Mouse (Mus musculus) intestine, embryonic 16.5 days (tissue): ENCODE results near the gene 0610009B22Rik. TPM values are rescaled to one million over a fixed set of nuclear protein-coding genes. Genes with fewer than 3 reads are reported as not detected.
"Not testable (repeated sequence)": the region's sequence is repeated elsewhere in the genome, so short reads cannot be mapped to it uniquely, and the experiment has no call there.

ENCODE experiments used
- ATAC-seq: fragments of 200-750 bp; cut with Nextera tagmentation; 2 replicates; pipeline ENCODE4 v1.8.0; 2017; ENCODE audit warnings: moderate TSS enrichment, moderate library complexity
- H3K27ac ChIP-seq: fragments of 300-500 bp; sonication (generic); 2 replicates; pipeline ENCODE4 v1.5.1; 2014; ENCODE audit warnings: mild to moderate bottlenecking, low read length
- H3K27me3 ChIP-seq: fragments of 300-500 bp; sonication (generic); replicated peaks from 2 replicates; pipeline ENCODE4 v1.6.1; 2014; ENCODE audit warnings: low read length, control low read depth, mixed read lengths; ENCODE audit not compliant: control insufficient read depth, insufficient read depth
- H3K36me3 ChIP-seq: fragments of 300-500 bp; sonication (generic); 2 replicates; pipeline ENCODE4 v1.6.1; 2014; ENCODE audit warnings: low read length, control low read depth; ENCODE audit not compliant: control insufficient read depth, insufficient read depth
- H3K4me1 ChIP-seq: fragments of 300-500 bp; sonication (generic); 2 replicates; pipeline ENCODE4 v1.6.1; 2014; ENCODE audit warnings: low read length, control low read depth, mixed read lengths; ENCODE audit not compliant: control insufficient read depth, insufficient read depth
- H3K4me2 ChIP-seq: fragments of 300-500 bp; sonication (generic); 2 replicates; pipeline ENCODE4 v1.6.1; 2014; ENCODE audit warnings: low read depth, low read length, control low read depth
- H3K4me3 ChIP-seq: fragments of 300-500 bp; sonication (generic); 2 replicates; pipeline ENCODE4 v1.5.1; 2014; ENCODE audit warnings: mild to moderate bottlenecking, low read length
- H3K9ac ChIP-seq: fragments of 300-500 bp; sonication (generic); 2 replicates; pipeline ENCODE4 v1.6.1; 2014; ENCODE audit warnings: low read depth, low read length
- H3K9me3 ChIP-seq: fragments of 300-500 bp; sonication (generic); 2 replicates; pipeline ENCODE4 v1.6.1; 2016; ENCODE audit warnings: low read length, control low read depth; ENCODE audit not compliant: control insufficient read depth
- WGBS: fragments of 180-500 bp; shearing (Covaris S2); extraction: QIAGEN DNeasy Blood & Tissue Kit; methylation state at CpG from one replicate; pipeline ENCODE4 v1.1.7; 2014; 5-methylcytosine and 5-hydroxymethylcytosine counted together
- polyA plus RNA-seq: library from polyadenylated mRNA; unstranded; fragments of >200 nt; fragmentation: Nextera tagmentation; extraction: Ambion mirVana; gene quantifications from 2 replicates; pipeline ENCODE4 v1.2.1, GENCODE M21; 2015

0610009B22Rik gene
- polyA plus RNA-seq, 1 experiment from 2014 or later, result 103 TPM

DNA sequence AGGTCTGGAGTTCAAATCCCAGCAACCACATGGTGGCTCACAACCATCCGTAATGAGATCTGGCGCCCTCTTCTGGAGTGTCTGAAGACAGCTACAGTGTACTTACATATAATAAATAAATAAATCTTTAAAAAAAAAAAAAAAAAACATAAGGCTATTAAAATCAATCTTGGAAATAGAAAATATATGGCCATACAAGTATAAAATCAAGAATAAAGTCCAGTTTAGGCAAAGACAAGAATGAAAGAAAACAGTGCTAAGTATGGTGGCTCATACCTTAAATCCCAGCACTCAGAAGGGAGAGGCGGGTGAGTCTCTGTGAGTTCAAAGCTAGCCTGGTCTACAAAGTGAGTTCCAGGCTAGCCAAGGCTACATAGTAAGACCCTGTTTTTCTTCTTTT lies 1.9 kb upstream of the 0610009B22Rik start:
- not testable (repeated sequence) for H3K4me3 ChIP-seq, ATAC-seq
- WGBS, result 95% methylated on average over 1 of the region's 3 CpGs

DNA sequence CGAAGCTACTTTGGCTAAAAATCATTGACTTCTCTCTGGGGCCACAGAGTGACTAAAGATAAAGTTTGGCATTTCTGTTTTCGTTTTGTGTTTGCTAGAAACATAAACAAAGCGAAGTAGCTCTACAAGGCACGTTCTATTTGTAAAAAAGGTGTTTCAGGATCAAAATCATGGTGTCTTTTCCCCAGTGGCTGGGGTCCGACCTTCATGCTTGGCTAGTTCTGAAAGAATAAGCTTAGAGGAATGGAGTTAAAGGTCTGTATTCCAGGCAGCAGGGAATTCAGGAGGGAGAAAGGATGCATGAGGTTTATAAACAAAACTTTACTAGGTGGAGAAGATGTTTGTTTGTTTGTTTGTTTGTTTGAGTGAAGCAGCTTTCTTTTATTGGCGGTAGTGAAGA lies 669 bp upstream of the 0610009B22Rik start:
- 23% methylated on average over 6 of the region's 6 CpGs for WGBS
- peaks cover 3% of the 10 kb centered on the region; the same call in 1 of the 2 replicates for H3K36me3 ChIP-seq
- peaks cover 5% of the 10 kb centered on the region for H3K4me1 ChIP-seq
- H3K4me3 ChIP-seq, result peak overlapping the region; percentile 79
- peak overlapping the region; percentile 64 for H3K4me2 ChIP-seq
- peak overlapping the region; percentile 55 for H3K9ac ChIP-seq
- ATAC-seq, result no peak
- H3K9me3 ChIP-seq, result no peaks in the 10 kb centered on the region
- H3K27ac ChIP-seq, result peak overlapping the region; percentile 100
- no peaks in the 10 kb centered on the region for H3K27me3 ChIP-seq

More for the DNA sequence above, 1.9 kb upstream of the 0610009B22Rik start:
- not testable (repeated sequence) for H3K9me3 ChIP-seq, H3K27me3 ChIP-seq, H3K36me3 ChIP-seq, H3K4me1 ChIP-seq, H3K27ac ChIP-seq, H3K9ac ChIP-seq, H3K4me2 ChIP-seq

DNA sequence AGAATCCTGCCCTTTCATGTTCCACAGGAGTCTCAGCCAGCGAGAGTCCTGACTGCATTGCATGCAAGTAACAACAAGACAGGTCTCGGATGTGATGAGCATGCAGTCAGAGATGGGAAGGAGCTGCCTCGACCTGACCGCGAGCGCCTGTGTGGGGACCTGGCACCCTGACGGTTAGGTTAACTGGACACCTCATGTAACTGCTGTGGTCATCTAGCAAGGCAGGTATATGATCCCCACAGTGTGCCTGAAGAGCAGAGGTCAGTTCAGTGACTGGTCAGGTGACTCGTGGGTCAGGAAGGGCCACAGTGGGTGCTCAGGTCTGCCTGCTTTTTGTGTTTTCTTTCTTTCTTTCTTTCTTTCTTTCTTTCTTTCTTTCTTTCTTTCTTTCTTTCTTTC lies 6.7 kb downstream of the 0610009B22Rik start:
- Histone ChIP-seq H3K4me2 (no peak overlapping the region), H3K27me3 (no peaks in the 10 kb centered on the region), H3K36me3 (peaks cover 3% of the 10 kb centered on the region; the same call in 1 of the 2 replicates), H3K9me3 (no peaks in the 10 kb centered on the region), H3K4me3 (no peak overlapping the region), H3K4me1 (peaks cover 3% of the 10 kb centered on the region; the same call in 1 of the 2 replicates), H3K27ac (no peak overlapping the region), H3K9ac (no peak overlapping the region)
- 45% methylated on average over 8 of the region's 8 CpGs for WGBS
- no peak for ATAC-seq

DNA sequence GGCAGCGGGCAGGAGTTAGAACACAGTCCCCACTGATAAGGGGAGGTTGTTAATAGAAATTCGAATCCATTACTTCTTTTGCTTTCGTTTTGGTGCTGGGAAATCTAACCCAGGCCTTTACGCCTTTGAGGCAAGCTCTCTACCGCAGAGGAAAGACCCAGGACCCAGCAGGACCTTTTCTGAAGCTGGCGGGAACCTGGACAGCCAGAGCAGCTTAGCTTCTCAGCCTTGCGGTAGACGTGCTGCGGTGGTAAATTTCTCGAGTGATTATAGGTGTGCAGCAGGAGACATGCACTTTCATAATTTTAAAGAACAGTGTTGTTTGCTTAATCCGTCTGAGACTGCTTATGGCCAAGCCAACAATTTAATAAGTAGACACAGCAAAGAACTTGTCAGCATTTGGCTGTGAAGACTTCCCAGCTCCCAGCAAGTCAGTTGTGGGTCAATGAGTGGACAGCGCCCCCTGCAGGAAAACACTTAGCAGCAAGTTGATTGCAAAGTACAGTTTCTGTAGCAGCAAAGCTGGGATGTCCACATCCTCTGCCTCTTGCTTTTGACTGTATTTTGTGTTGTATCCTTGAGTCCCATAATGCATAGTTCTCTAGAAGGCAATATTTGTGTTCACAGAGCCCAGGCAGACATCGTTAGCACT lies 7.2 kb downstream of the 0610009B22Rik start:
- WGBS, result 38% methylated on average over 13 of the region's 13 CpGs
- H3K27ac ChIP-seq, result no peak overlapping the region
- no peaks in the 10 kb centered on the region for H3K27me3 ChIP-seq
- H3K9me3 ChIP-seq, result no peaks in the 10 kb centered on the region
- peaks cover 3% of the 10 kb centered on the region; the same call in 1 of the 2 replicates for H3K36me3 ChIP-seq
- 0 out of 2 replicates have a peak overlapping the region, but pooled peaks have one; percentile 20 for H3K4me2 ChIP-seq
- peak; percentile 62 for ATAC-seq
- H3K4me1 ChIP-seq, result peaks cover 3% of the 10 kb centered on the region; the same call in 1 of the 2 replicates
- H3K4me3 ChIP-seq, result 0 out of 2 replicates have a peak overlapping the region, but pooled peaks have one; percentile 5
- peak overlapping the region; percentile 45; the same call in 1 of the 2 replicates for H3K9ac ChIP-seq

DNA sequence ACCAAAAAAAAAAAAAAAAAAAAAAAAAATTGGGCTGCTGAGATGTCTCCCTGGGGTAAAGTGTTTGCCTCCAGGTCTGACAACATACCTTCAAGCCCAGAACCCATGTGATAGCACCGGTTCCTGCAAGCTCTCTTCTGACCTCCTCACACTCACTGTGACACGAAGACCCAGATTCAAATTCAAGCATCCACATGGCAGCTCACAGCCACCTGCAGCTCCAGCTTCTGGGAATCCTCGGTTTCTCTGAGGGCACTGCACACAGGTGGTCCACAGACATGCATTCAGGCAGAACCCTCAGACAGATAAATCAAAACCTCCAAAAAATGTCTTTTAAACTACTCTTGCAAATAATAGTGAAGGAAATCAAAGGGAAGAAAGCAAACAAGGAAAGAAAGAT lies 9.2 kb downstream of the 0610009B22Rik start:
- no peaks in the 10 kb centered on the region for H3K27me3 ChIP-seq
- H3K9me3 ChIP-seq, result no peaks in the 10 kb centered on the region
- 72% methylated on average over 3 of the region's 3 CpGs for WGBS
- H3K9ac ChIP-seq, result no peak overlapping the region
- no peak for ATAC-seq
- H3K27ac ChIP-seq, result no peak overlapping the region
- H3K4me3 ChIP-seq, result no peak overlapping the region
- H3K4me2 ChIP-seq, result no peak overlapping the region
- H3K36me3 ChIP-seq, result no peaks in the 10 kb centered on the region
- H3K4me1 ChIP-seq, result peaks cover 3% of the 10 kb centered on the region; the same call in 1 of the 2 replicates

DNA sequence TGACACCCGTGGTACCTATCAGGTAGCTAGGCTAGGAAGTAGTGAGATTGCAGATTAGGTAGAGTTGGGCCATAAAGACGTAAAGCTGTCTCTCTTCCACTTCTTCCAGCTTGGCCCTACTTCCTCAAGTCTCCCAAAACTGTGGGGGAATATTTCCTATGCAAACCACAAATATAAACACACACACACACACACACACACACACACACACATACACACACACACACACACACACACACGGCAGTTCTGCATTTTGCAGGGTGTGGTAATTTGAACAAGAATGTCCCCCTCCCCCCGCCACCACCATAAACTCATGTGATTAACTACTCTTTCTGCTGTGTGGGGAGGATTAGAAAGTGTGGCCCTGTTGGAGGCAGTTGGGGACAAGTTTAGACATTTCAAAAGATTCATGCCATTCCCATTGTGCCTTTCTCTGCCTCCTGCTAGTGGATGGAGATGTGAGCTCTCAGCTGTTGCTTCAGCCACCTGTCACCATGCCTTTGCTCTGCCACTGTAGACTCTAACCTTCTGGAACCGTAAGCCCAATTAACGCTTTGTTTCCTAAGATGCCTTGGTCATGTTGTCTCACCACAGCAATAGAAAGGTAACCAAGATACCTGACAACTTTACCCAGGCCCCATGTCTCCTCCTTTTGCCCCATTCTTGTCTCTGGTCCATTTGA lies 10.8 kb downstream of the 0610009B22Rik start:
- 58% methylated on average over 6 of the region's 6 CpGs for whole genome bisulfite sequencing
- peaks cover 3% of the 10 kb centered on the region; the same call in 1 of the 2 replicates for H3K4me1 ChIP-seq
- H3K9ac ChIP-seq, result no peak overlapping the region
- H3K9me3 ChIP-seq, result no peaks in the 10 kb centered on the region
- H3K27ac ChIP-seq, result no peak overlapping the region
- no peaks in the 10 kb centered on the region for H3K27me3 ChIP-seq
- no peak overlapping the region for H3K4me2 ChIP-seq
- H3K4me3 ChIP-seq, result no peak overlapping the region
- ATAC-seq, result no peak
- no peaks in the 10 kb centered on the region for H3K36me3 ChIP-seq

DNA sequence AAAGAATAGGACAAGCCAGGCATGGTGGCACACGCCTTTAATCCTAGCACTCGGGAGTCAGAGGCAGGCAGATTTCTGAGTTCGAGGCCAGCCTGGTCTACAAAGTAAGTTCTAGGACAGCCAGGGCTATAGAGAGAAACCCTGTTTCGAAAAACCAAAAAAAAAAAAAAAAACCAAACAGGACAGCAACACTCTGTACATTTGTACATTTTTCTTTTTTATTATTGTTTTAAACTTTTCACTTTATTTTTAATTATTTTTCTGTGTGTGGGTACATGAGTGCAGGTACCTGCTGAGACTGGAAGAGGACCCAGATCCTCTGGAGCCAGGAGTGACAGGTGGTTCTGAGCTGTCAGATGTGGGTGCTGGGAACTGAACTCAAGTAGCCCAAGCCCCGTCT lies 13.3 kb downstream of the 0610009B22Rik start:
- ATAC-seq, result no peak
- H3K4me3 ChIP-seq, result no peak overlapping the region
- WGBS, result 82% methylated on average over 5 of the region's 5 CpGs

DNA sequence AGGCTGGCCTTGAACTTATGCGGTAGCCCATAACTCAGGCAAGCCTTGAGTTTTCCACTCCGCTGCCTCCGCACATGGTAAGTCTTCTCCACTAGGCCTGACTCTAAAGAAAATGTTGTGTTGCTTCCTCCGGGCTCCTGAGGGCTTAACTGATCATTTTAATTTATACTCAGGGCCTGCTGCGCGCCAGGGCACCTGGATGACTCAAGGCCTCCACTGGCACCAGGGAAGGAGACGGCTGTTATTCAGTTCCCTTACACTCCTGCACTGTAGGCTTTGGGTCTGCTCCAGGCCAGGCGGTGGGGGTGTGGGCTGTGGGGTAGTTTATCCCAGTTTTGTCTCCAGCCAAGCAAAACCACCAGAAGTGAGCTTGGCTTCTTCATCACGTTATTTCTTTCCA lies 15.4 kb downstream of the 0610009B22Rik start:
- Histone ChIP-seq H3K9ac (no peak overlapping the region), H3K27ac (no peak overlapping the region), H3K4me2 (no peak overlapping the region), H3K4me1 (no peaks in the 10 kb centered on the region), H3K27me3 (no peaks in the 10 kb centered on the region), H3K4me3 (no peak overlapping the region), H3K36me3 (no peaks in the 10 kb centered on the region), H3K9me3 (no peaks in the 10 kb centered on the region)
- 79% methylated on average over 9 of the region's 9 CpGs for WGBS
- ATAC-seq, result no peak

More for the DNA sequence above, 13.3 kb downstream of the 0610009B22Rik start:
- Histone ChIP-seq H3K36me3 (no peaks in the 10 kb centered on the region), H3K27ac (no peak overlapping the region), H3K4me2 (no peak overlapping the region), H3K9me3 (no peaks in the 10 kb centered on the region), H3K4me1 (no peaks in the 10 kb centered on the region), H3K27me3 (no peaks in the 10 kb centered on the region), H3K9ac (no peak overlapping the region)

DNA sequence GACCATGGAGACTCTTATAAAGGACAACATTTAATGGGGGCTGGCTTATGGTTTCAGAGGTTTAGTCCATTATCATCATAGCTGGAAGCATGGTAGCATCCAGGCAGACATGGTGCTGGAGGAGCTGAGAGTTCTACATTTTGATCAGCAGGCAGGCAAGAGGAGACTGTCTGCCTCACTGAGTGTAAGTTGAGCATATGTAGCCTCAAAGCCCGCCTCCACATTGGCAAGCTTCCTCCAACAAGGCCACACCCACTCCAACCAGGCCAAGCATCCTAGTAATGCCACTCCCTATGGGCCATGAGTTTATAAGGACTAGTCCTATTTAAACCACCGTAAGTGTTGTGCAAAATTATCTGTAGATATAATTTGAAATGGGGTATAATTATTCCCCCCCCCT lies 17.3 kb downstream of the 0610009B22Rik start:
- ATAC-seq, result no peak
- no peak overlapping the region for H3K9ac ChIP-seq
- H3K27me3 ChIP-seq, result no peaks in the 10 kb centered on the region
- no peaks in the 10 kb centered on the region for H3K9me3 ChIP-seq
- H3K36me3 ChIP-seq, result no peaks in the 10 kb centered on the region
- no peak overlapping the region for H3K4me2 ChIP-seq
- H3K4me3 ChIP-seq, result no peak overlapping the region
- no peaks in the 10 kb centered on the region for H3K4me1 ChIP-seq
- H3K27ac ChIP-seq, result no peak overlapping the region
- 74% methylated on average over 2 of the region's 2 CpGs for WGBS
